Mouse (Mus musculus): ENCODE measurements at regions not wholly inside any gene's neighbourhood (a gene's known extent, or its start where the extent isn't known, plus 50 kb on each side); places are given as distances from the start of the nearest gene placed in this dataset.

GRCm38 (mm10) chr14:72142883-72143487, 348.7 kb downstream of the Gm9195 start:
- TF ChIP-seq CTCF (IDR thresholded peaks at IDR 0.05; ENCODE audit: low read depth, low read length) (no peak), POLR2AphosphoS5 (IDR thresholded peaks at IDR 0.05; ENCODE audit: insufficient replicate concordance, low read depth, low read length) (no peak), GATA1 (IDR thresholded peaks at IDR 0.05; ENCODE audit: borderline replicate concordance, low read length) (no peak), TAL1 (conservative IDR thresholded peaks at IDR 0.05; ENCODE audit: low read depth, low read length) (no peak)
